Mouse (Mus musculus) hindbrain, embryonic 16.5 days (tissue): Measurements from ENCODE around the gene Phgdh. TPM values are rescaled to one million over a fixed set of nuclear protein-coding genes. Genes with fewer than 3 reads are reported as not detected.

Experiments
- ATAC-seq: fragments of 200-750 bp; cut with Nextera tagmentation; 2 replicates; pipeline ENCODE4 v1.8.0; 2017; ENCODE audit warnings: moderate TSS enrichment, moderate library complexity
- H3K27ac ChIP-seq: fragments of 300-500 bp; sonication (generic); 2 replicates; pipeline ENCODE4 v1.5.1; 2014; ENCODE audit warnings: low read depth, mild to moderate bottlenecking, control low read depth, low read length, moderate library complexity
- H3K27me3 ChIP-seq: fragments of 300-500 bp; sonication (generic); replicated peaks from 2 replicates; pipeline ENCODE4 v1.6.1; 2014; ENCODE audit warnings: low read length; ENCODE audit not compliant: control insufficient read depth, insufficient read depth
- H3K36me3 ChIP-seq: fragments of 300-500 bp; sonication (generic); 2 replicates; pipeline ENCODE4 v1.6.1; 2014; ENCODE audit warnings: mild to moderate bottlenecking, low read length, moderate library complexity, mixed read lengths; ENCODE audit not compliant: control insufficient read depth, insufficient read depth
- H3K4me1 ChIP-seq: fragments of 300-500 bp; sonication (generic); 2 replicates; pipeline ENCODE4 v1.6.1; 2014; ENCODE audit warnings: low read depth, low read length; ENCODE audit not compliant: control insufficient read depth, insufficient read depth
- H3K4me2 ChIP-seq: fragments of 300-500 bp; sonication (generic); 2 replicates; pipeline ENCODE4 v1.6.1; 2014; ENCODE audit warnings: mild to moderate bottlenecking, low read length, control low read depth, moderate library complexity
- H3K4me3 ChIP-seq: fragments of 300-500 bp; sonication (generic); 2 replicates; pipeline ENCODE4 v1.5.1; 2014; ENCODE audit warnings: mild to moderate bottlenecking, low read length, control low read depth, moderate library complexity
- H3K9ac ChIP-seq: fragments of 300-500 bp; sonication (generic); 2 replicates; pipeline ENCODE4 v1.6.1; 2014; ENCODE audit warnings: low read depth, mild to moderate bottlenecking, control low read depth, low read length, moderate library complexity
- H3K9me3 ChIP-seq: fragments of 300-500 bp; sonication (generic); 2 replicates; pipeline ENCODE4 v1.6.1; 2014; ENCODE audit warnings: mild to moderate bottlenecking, low read length, moderate library complexity; ENCODE audit not compliant: control insufficient read depth
- WGBS: fragments of 180-500 bp; shearing (Covaris S2); extraction: QIAGEN DNeasy Blood & Tissue Kit; methylation state at CpG from one replicate; pipeline ENCODE4 v1.1.7; 2014; 5-methylcytosine and 5-hydroxymethylcytosine counted together
- polyA plus RNA-seq: library from polyadenylated mRNA; unstranded; fragments of >200 nt; fragmentation: Nextera tagmentation; extraction: Ambion mirVana; gene quantifications from 2 replicates; pipeline ENCODE4 v1.2.1, GENCODE M21; 2015

Gene Phgdh
- polyA plus RNA-seq, 1 experiment from 2014 or later = 219 TPM

- Histone ChIP-seq H3K4me3 (no peak overlapping the region), H3K4me1 (peaks cover 4% of the 10 kb centered on the region; the same call in 1 of the 2 replicates), H3K27ac (no peak overlapping the region), H3K27me3 (no peaks in the 10 kb centered on the region), H3K4me2 (no peak overlapping the region), H3K9me3 (no peaks in the 10 kb centered on the region), H3K9ac (no peak overlapping the region), H3K36me3 (no peaks in the 10 kb centered on the region)
- 56% methylated on average over 10 of the region's 10 CpGs for WGBS
- peak; percentile 76 for ATAC-seq
Observed at GRCm38 (mm10) chr3:98355344-98356025, 15.7 kb upstream of the Phgdh start.

GRCm38 (mm10) chr3:98353892-98354291 is 14.1 kb upstream of the Phgdh start:
- Histone ChIP-seq H3K4me3 (no peak overlapping the region), H3K9ac (no peak overlapping the region), H3K27me3 (no peaks in the 10 kb centered on the region), H3K9me3 (no peaks in the 10 kb centered on the region), H3K4me1 (peaks cover 4% of the 10 kb centered on the region; the same call in 1 of the 2 replicates), H3K36me3 (no peaks in the 10 kb centered on the region), H3K4me2 (no peak overlapping the region), H3K27ac (no peak overlapping the region)
- no peak for ATAC-seq
- 30% methylated on average over 7 of the region's 7 CpGs for WGBS

GRCm38 (mm10) chr3:98348705-98349104 is 8.9 kb upstream of the Phgdh start:
- Histone ChIP-seq H3K9me3 (no peaks in the 10 kb centered on the region), H3K4me3 (no peak overlapping the region), H3K4me1 (no peaks in the 10 kb centered on the region), H3K4me2 (no peak overlapping the region), H3K27ac (no peak overlapping the region), H3K27me3 (no peaks in the 10 kb centered on the region), H3K9ac (no peak overlapping the region), H3K36me3 (no peaks in the 10 kb centered on the region)
- 25% methylated on average over 8 of the region's 8 CpGs for WGBS
- no peak for ATAC-seq

GRCm38 (mm10) chr3:98348106-98348505 is 8.3 kb upstream of the Phgdh start:
- Histone ChIP-seq H3K4me2 (no peak overlapping the region), H3K27me3 (no peaks in the 10 kb centered on the region), H3K9ac (no peak overlapping the region), H3K9me3 (no peaks in the 10 kb centered on the region), H3K4me1 (no peaks in the 10 kb centered on the region), H3K36me3 (no peaks in the 10 kb centered on the region), H3K4me3 (no peak overlapping the region), H3K27ac (no peak overlapping the region)
- 81% methylated on average over 6 of the region's 6 CpGs for WGBS
- no peak for ATAC-seq

GRCm38 (mm10) chr3:98343235-98343634 is 3.4 kb upstream of the Phgdh start:
- H3K27me3 ChIP-seq = no peaks in the 10 kb centered on the region
- H3K9me3 ChIP-seq = no peaks in the 10 kb centered on the region
- H3K9ac ChIP-seq = no peak overlapping the region
- no peak overlapping the region for H3K4me3 ChIP-seq
- H3K36me3 ChIP-seq = no peaks in the 10 kb centered on the region
- WGBS = 95% methylated on average over 3 of the region's 3 CpGs
- H3K27ac ChIP-seq = no peak overlapping the region
- no peak for ATAC-seq
- no peak overlapping the region for H3K4me2 ChIP-seq
- H3K4me1 ChIP-seq = peaks cover 4% of the 10 kb centered on the region

GRCm38 (mm10) chr3:98340818-98341594 is 1.2 kb upstream of the Phgdh start:
- H3K9ac ChIP-seq = no peak overlapping the region
- no peaks in the 10 kb centered on the region for H3K36me3 ChIP-seq
- no peaks in the 10 kb centered on the region for H3K9me3 ChIP-seq
- no peak overlapping the region for H3K4me2 ChIP-seq
- no peak overlapping the region for H3K4me3 ChIP-seq
- no peaks in the 10 kb centered on the region for H3K27me3 ChIP-seq
- H3K4me1 ChIP-seq = peaks cover 12% of the 10 kb centered on the region
- ATAC-seq = no peak
- no peak overlapping the region for H3K27ac ChIP-seq
- 87% methylated on average over 17 of the region's 17 CpGs for WGBS

GRCm38 (mm10) chr3:98339097-98339705 is 589 bp downstream of the Phgdh start:
- H3K4me2 ChIP-seq = peak overlapping the region; percentile 99
- H3K4me1 ChIP-seq = peaks cover 20% of the 10 kb centered on the region
- H3K9ac ChIP-seq = peak overlapping the region; percentile 75
- peak overlapping the region; percentile 74 for H3K27ac ChIP-seq
- no peaks in the 10 kb centered on the region for H3K36me3 ChIP-seq
- under 1% methylated on average over 40 of the region's 46 CpGs for WGBS
- no peaks in the 10 kb centered on the region for H3K9me3 ChIP-seq
- H3K4me3 ChIP-seq = peak overlapping the region; percentile 67
- peak; percentile 48 for ATAC-seq
- no peaks in the 10 kb centered on the region for H3K27me3 ChIP-seq

- peak; percentile 31; the same call in 1 of the 2 replicates for ATAC-seq
- WGBS = 3% methylated on average over 15 of the region's 15 CpGs
- no peaks in the 10 kb centered on the region for H3K36me3 ChIP-seq
Observed at GRCm38 (mm10) chr3:98338584-98339041, 1.2 kb downstream of the Phgdh start.

More at GRCm38 (mm10) chr3:98338584-98339041, 1.2 kb downstream of the Phgdh start:
- Histone ChIP-seq H3K9me3 (no peaks in the 10 kb centered on the region), H3K4me1 (peaks cover 20% of the 10 kb centered on the region), H3K9ac (peak overlapping the region; percentile 75), H3K27ac (peak overlapping the region; percentile 74), H3K4me3 (peak overlapping the region; percentile 67), H3K4me2 (peak overlapping the region; percentile 99), H3K27me3 (no peaks in the 10 kb centered on the region)
